Mouse (Mus musculus): ENCODE data around the gene Adrm1.

Gene Adrm1

GRCm38 (mm10) chr2:180219145-180219943 is 48.1 kb downstream of the Adrm1 start:
- DNase-seq (ENCODE audit: low read depth): no peak

- DNase-seq (ENCODE audit: low read depth): no peak
These were observed 48.9 kb downstream of the Adrm1 start for GRCm38 (mm10) chr2:180220165-180220564.

- DNase-seq (ENCODE audit: low read depth): no peak
These were observed 49.8 kb downstream of the Adrm1 start for GRCm38 (mm10) chr2:180221051-180221450.

GRCm38 (mm10) chr2:180222250-180222649 is 51.0 kb downstream of the Adrm1 start:
- DNase-seq (ENCODE audit: low read depth): no peak

- DNase-seq (ENCODE audit: low read depth): no peak
These were observed 53.4 kb downstream of the Adrm1 start for GRCm38 (mm10) chr2:180224647-180225043.

- DNase-seq (ENCODE audit: low read depth): no peak
These were observed 53.9 kb downstream of the Adrm1 start for GRCm38 (mm10) chr2:180225044-180225761.
